Mouse (Mus musculus) left cerebral cortex, postnatal 10 days (tissue): ENCODE data around the gene Tmem265. TPM values are rescaled to one million over a fixed set of nuclear protein-coding genes. Genes with fewer than 3 reads are reported as not detected.

Experiments used
- DNase-seq, 2 experiments: peaks; one replicate each; pipeline ENCODE4 v3.0.0; 2021 to 2022; ENCODE audit warnings: low spot score in 2 of 2, mixed read lengths in 1 of 2; ENCODE audit errors: extremely low spot score in 1 of 2
- intact Hi-C: fragments of 180-260 bp; cut with DNase I; formaldehyde crosslinking; loops from one replicate; pipeline ENCODE4 v1.15.1; 2025
- total RNA-seq, 2 experiments: library from RNA; stranded (reverse); gene quantifications; 2 replicates each; pipeline ENCODE4 v1.2.3; 2021

The Tmem265 gene
- total RNA-seq, 2 experiments from 2014 or later: 1.8 to 4.9 TPM

DNA sequence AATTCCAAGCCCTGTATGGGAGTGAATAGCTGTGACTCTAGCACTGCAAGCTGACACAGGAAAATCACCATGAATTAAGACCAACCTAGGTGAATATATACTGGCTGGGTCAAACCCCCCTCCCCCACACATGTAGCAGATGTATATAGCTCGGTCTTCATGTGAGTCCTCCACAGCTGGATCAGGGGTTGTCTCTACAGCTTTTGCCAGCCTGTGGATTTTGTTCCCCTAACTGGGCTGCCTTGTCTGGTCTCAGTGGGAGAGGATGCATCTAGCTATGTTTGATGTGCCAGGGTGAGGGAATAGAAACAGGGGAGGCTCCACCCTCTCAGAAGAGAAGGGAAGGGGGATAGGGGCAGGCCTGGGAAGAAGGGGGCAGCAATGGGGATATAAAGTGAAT, 55.1 kb downstream of the Tmem265 start:
- intact Hi-C loops: no loop called here

More for the DNA sequence above, 55.1 kb downstream of the Tmem265 start:
- DNase-seq: no peak

Other genes with a start within 250 kb of the Tmem265 start
- gene Zfp768, start 215.8 kb upstream of the Tmem265 start, total RNA-seq: 10 to 100 TPM; 13.2 to 14.2 TPM
- 1 to 10 TPM; 7.2 to 7.8 TPM for gene Zfp747, start 185.3 kb upstream of the Tmem265 start, total RNA-seq
- gene 9130019O22Rik, start 174.2 kb upstream of the Tmem265 start, total RNA-seq: 1 to 10 TPM; 2.8 to 3.1 TPM
- gene E430018J23Rik, start 167.8 kb upstream of the Tmem265 start, total RNA-seq: 1 to 10 TPM; 6.1 to 6.6 TPM
- gene Zfp764, start 154.6 kb upstream of the Tmem265 start, total RNA-seq: 1 to 10 TPM; 3.6 to 4.7 TPM
- gene Zfp688, start 139.3 kb upstream of the Tmem265 start, total RNA-seq: 10 to 100 TPM; 11.4 to 14.1 TPM
- gene Zfp689, start 112.2 kb upstream of the Tmem265 start, total RNA-seq: 1 to 10 TPM; 6.3 to 6.8 TPM
- gene Prr14, start 101.8 kb upstream of the Tmem265 start, total RNA-seq: 10 to 100 TPM; 31.9 to 33.1 TPM
- gene Fbrs, start 82.2 kb upstream of the Tmem265 start, total RNA-seq: 10 to 100 TPM; 58.5 to 60.3 TPM
- gene Srcap, start 49.4 kb upstream of the Tmem265 start, total RNA-seq: 100 to 1,000 TPM; 101 to 108 TPM
- 1 to 10 TPM; 8.6 to 8.7 TPM for gene Gm42715, start 41.8 kb upstream of the Tmem265 start, total RNA-seq
- gene Phkg2, start 11.9 kb downstream of the Tmem265 start, total RNA-seq: 10 to 100 TPM; 71.4 to 76.7 TPM
- gene Ccdc189, start 27.2 kb downstream of the Tmem265 start, total RNA-seq: 1 to 10 TPM; 8.1 to 8.3 TPM
- 10 to 100 TPM; 63.8 to 64.1 TPM for gene Rnf40, start 27.4 kb downstream of the Tmem265 start, total RNA-seq
- 10 to 100 TPM; 22.3 to 29.8 TPM for gene Zfp629, start 54.4 kb downstream of the Tmem265 start, total RNA-seq
- 10 to 100 TPM; 55.1 to 55.9 TPM for gene Bcl7c, start 147.5 kb downstream of the Tmem265 start, total RNA-seq
- 1 to 10 TPM; 2.9 to 4.5 TPM for gene Ctf1, start 151.3 kb downstream of the Tmem265 start, total RNA-seq
- gene Ctf2, start 170.8 kb downstream of the Tmem265 start, total RNA-seq: not detected
- gene Fbxl19, start 183.2 kb downstream of the Tmem265 start, total RNA-seq: 100 to 1,000 TPM in 1 of 2 experiments, 10 to 100 TPM in 1; 99.3 to 107 TPM
- gene Orai3, start 208.4 kb downstream of the Tmem265 start, total RNA-seq: 10 to 100 TPM; 17.4 to 19.6 TPM
- 10 to 100 TPM; 35.0 to 40.9 TPM for gene Setd1a, start 215.3 kb downstream of the Tmem265 start, total RNA-seq
- 1 to 10 TPM; 3.0 to 4.7 TPM for gene Gm49388, start 224.2 kb downstream of the Tmem265 start, total RNA-seq
- gene Hsd3b7, start 239.2 kb downstream of the Tmem265 start, total RNA-seq: 1 to 10 TPM; 2.4 to 4.5 TPM